Mouse (Mus musculus): ENCODE measurements around the gene Mdn1.

The Mdn1 gene

GRCm38 (mm10) chr4:32656918-32657662, at the start of gene Mdn1:
Mdn1 (plus strand) TSS chr4:32657119.
- in situ Hi-C loops (cut with MboI; ENCODE audit: low pct_unique_long_range_greater_than_20kb in 1 of 2, low sequenced_read_pairs in 2 of 2, unreplicated experiment in 1 of 2), result no loop called here

DNA sequence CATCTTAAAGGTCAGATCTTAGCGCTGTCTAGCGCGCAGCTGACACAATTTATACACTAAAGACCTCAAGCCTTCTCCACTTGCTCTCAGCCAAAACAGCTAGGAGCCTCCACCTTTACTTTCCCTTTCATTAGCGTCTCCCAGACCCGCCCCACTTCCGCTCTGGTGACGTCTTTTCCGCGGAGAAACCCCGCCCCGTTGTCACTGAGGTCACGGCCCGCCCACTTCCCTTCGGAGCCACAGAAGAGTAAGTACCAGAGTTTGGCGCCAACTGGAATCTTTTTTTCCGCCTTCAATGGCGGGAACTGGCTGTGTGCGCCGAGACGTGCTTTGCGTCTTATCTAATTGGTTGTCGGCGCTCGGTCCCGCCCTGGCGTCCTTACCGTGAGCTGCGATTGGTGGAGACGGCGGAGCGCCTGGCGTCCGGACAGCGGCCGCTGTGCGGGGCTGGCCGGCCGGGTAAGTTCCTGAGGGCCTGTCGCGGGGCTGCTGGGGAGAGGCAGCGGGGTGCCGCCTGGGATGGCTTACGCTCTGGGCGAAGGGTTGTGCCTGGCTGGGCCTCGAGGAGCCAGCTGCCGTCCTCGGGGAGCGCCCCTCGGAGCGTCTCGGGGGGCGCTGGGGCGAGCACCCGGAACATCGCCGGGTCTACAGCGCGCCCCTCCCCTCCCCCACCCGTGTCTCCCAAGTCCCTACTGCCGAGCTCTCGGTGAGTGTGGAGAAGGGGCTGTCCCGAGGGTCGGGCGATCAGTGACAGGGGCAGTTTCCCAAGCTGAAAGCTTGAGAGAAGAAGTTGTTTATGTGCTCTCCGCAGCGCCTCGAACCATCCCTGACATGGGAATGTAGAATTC, 41.7 kb upstream of the Mdn1 start, which contains the start of gene Casp8ap2:
Casp8ap2 (plus strand) TSS at position 418 of the 848 bp plus-strand sequence.
- in situ Hi-C loops (cut with MboI; ENCODE audit: low pct_unique_long_range_greater_than_20kb in 1 of 2, low sequenced_read_pairs in 2 of 2, unreplicated experiment in 1 of 2), result loop anchor here in 1 of 2 experiments (25.0 kb wide), 1 partner anchor 672 kb away; the partner anchor contains the start of gene Pnrc1

DNA sequence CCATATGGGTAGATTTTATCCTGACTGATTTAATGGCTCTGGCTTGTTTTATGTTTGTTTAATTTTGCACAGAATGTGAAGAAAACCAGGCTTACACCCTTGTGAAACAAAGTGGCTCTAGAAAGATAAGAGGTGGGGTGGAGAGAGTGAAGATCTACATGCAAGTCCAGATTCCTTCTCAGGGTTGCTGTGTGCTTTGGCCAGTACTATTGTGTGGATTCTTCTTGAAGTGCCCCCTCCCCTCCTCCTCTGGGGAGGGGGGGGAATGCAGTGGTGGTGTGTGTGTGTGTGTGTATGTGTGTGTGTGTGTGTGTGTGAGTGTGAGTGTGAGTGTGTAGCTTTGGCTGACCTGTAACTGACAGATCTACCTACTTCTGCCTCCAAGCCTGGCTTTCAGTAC, 35.3 kb upstream of the Mdn1 start:
- in situ Hi-C loops (cut with MboI; ENCODE audit: low pct_unique_long_range_greater_than_20kb in 1 of 2, low sequenced_read_pairs in 2 of 2, unreplicated experiment in 1 of 2), result loop anchor here in 1 of 2 experiments (25.0 kb wide), 1 partner anchor 666 kb away; the partner anchor contains the start of gene Pnrc1

DNA sequence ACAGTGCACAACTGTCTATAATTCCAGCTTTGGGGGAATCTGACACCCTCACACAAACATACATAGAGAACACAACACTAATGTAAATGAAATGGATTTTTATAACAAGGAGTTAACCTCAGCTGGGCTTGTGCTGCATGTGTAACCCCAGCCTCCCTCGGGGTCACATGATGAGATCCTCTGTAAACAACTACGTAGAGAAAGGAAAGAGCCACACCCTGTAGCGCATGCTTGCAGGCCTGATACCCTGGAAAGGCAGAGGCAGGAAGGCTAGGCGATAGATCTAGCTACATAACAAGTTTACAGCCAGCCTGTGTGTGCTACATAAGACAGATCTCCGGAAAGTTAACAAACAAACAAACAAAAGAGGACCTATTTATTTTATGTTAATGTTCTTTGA, 5.2 kb upstream of the Mdn1 start:
- in situ Hi-C loops (cut with MboI; ENCODE audit: low pct_unique_long_range_greater_than_20kb in 1 of 2, low sequenced_read_pairs in 2 of 2, unreplicated experiment in 1 of 2), result no loop called here

DNA sequence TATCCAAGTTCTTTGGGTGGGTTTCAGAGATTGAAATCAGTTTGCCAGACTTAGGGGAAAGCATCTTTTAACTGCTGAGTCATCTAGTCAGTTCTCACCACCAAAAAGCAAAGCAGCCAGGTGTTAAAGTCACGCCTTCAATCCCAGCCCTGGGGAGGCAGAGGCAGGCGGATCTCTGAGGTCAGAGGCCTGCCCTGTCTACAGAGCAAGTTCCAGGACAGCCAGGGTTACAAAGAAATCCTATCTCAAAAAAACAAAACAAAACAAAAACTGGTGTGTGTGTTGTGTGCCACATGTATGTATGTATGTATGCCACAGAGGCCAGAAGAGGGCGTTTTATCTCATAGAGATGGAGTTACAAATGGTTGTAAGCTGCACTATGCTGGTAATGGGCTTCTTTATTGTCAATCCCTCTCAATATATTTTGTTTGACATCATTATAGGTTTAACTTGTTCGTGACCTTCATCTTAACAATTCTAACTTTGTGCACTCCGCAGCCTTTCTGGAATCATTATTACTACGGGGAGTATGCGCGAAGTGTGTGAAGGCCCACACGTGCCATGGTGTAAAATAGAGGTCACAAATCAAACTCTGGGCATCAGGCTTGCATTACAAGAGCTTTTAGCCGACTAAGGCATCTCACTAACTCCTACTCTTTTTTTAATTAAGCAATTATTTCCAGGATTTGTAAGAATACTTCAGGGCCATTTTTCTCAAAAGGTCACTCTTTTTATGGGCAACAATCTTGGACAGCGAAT, 594 bp upstream of the Mdn1 start:
- in situ Hi-C loops (cut with MboI; ENCODE audit: low pct_unique_long_range_greater_than_20kb in 1 of 2, low sequenced_read_pairs in 2 of 2, unreplicated experiment in 1 of 2), result no loop called here

DNA sequence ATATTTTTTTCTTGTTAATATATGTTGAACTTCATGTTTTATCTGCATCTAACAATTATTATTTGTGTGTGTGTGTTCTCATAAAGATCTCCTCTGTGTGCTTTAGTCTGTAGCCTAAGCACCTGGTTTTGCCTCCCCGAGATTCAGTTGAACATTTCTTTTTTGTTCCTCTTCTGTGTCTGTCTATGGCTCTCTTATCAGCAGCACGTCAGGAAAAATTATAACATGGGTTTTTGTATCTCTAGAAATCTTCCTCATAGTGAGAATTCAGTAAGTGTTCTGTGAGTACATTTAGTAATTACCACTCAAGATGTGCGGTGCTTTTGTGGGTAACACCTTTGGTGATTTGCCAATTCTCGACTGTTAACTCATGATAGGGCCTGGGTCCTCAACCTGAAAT, 8.9 kb downstream of the Mdn1 start:
- in situ Hi-C loops (cut with MboI; ENCODE audit: low pct_unique_long_range_greater_than_20kb in 1 of 2, low sequenced_read_pairs in 2 of 2, unreplicated experiment in 1 of 2), result loop anchor here in 1 of 2 experiments (5.0 kb wide), 1 partner anchor 81 kb away; no protein-coding TSS in a partner anchor

GRCm38 (mm10) chr4:32668291-32668690, 11.4 kb downstream of the Mdn1 start:
- in situ Hi-C loops (cut with MboI; ENCODE audit: low pct_unique_long_range_greater_than_20kb in 1 of 2, low sequenced_read_pairs in 2 of 2, unreplicated experiment in 1 of 2), result loop anchor here in 1 of 2 experiments (5.0 kb wide), 1 partner anchor 79 kb away; no protein-coding TSS in a partner anchor

DNA sequence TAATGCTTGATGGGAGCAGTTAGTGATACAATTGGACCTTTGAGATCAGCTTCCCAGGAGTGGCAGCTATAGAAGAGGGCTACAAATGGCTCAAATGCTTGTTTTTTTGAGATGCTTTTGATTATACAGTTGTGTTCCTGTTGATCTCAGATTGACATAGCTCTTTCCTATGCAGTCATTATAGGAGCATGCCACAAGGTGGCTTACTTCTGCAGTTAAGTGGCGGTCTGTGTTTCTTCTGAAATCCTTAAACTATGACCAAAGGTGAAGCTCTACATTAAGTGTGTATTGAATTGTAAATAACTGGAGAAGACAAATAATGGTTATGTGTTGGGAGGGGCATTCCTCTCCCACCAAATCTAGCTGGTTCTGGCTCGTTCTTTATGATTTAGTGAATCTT, 12.9 kb downstream of the Mdn1 start:
- in situ Hi-C loops (cut with MboI; ENCODE audit: low pct_unique_long_range_greater_than_20kb in 1 of 2, low sequenced_read_pairs in 2 of 2, unreplicated experiment in 1 of 2), result loop anchor here in 1 of 2 experiments (5.0 kb wide), 1 partner anchor 77 kb away; no protein-coding TSS in a partner anchor

DNA sequence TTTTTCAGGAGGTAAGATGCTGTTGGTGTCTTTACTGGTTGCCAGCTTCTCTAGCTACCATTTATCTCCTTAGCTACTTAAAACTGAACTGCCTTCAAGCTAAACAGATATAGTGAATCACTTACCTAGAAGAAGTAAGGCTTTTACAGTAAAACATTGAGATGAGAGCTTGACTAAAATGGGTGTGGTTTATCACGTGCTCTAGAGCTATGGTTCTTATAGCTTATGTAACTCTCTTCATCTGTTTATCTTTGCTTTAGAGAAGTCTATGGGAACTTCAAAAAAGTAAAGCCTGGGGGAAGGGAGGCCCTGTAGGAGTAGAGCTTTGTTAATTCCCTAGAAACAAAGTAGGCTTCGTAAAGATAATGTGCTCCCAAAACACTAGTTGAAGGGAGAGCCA, 17.1 kb downstream of the Mdn1 start:
- in situ Hi-C loops (cut with MboI; ENCODE audit: low pct_unique_long_range_greater_than_20kb in 1 of 2, low sequenced_read_pairs in 2 of 2, unreplicated experiment in 1 of 2), result no loop called here

DNA sequence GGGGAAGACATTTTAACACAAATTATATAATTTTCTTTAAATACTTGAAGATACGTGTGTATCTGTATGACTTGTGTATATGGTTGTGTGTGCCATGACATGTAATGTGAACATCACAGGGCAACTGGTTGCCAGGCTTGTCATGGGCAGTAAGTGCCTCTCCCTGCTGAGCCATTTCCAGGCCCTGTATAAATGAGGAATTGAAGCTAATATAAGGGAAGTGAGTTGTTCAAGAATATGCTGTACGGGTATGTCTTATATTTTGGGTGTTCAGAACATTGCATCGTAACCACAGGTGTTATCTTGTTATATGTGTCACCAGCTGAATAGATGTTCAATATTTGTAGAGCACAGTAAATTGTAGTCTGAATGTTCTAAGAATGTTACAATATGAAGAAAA, 20.6 kb downstream of the Mdn1 start:
- in situ Hi-C loops (cut with MboI; ENCODE audit: low pct_unique_long_range_greater_than_20kb in 1 of 2, low sequenced_read_pairs in 2 of 2, unreplicated experiment in 1 of 2), result no loop called here

DNA sequence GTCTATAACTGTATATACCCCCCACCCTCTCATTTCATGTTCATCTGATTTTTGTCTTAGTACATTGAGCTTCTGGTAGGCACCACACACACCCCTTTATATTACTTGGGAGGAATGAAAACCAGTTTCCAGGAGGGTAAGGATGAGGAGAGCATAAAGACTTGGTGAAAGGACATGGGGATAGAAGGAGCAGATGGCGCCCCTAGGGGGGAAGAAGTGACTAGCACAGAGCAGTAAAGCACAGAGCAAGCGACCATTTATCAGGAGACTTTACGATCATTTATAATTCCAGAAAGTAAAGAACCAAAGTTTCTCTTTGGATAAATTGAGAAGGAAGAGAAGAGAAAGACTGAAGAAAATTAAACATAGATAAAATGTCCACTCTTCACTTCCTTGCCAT, 23.9 kb downstream of the Mdn1 start:
- in situ Hi-C loops (cut with MboI; ENCODE audit: low pct_unique_long_range_greater_than_20kb in 1 of 2, low sequenced_read_pairs in 2 of 2, unreplicated experiment in 1 of 2), result no loop called here

GRCm38 (mm10) chr4:32682471-32682870, 25.6 kb downstream of the Mdn1 start:
- in situ Hi-C loops (cut with MboI; ENCODE audit: low pct_unique_long_range_greater_than_20kb in 1 of 2, low sequenced_read_pairs in 2 of 2, unreplicated experiment in 1 of 2), result no loop called here

- in situ Hi-C loops (cut with MboI; ENCODE audit: low pct_unique_long_range_greater_than_20kb in 1 of 2, low sequenced_read_pairs in 2 of 2, unreplicated experiment in 1 of 2), result no loop called here
Measured at GRCm38 (mm10) chr4:32683061-32683582, 26.2 kb downstream of the Mdn1 start.

DNA sequence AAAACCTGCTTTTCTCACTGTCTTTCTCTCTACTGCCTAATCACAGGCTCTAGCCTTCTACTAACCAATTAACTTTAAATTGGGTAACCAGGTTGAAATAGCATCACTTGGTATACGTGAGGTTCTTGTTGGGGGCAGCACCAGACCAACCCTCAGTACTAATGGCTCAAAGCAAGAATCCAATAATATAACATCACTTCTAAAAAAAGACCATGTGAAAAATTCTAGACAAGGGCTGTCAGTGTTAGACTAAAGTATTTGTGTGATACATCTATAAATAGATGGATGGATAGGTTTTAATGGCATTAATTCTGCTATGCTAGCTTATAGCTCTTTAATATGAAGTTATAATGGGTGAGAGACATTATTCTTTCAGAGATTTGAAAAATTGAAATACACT, 60.8 kb downstream of the Mdn1 start:
- in situ Hi-C loops (cut with MboI; ENCODE audit: low pct_unique_long_range_greater_than_20kb in 1 of 2, low sequenced_read_pairs in 2 of 2, unreplicated experiment in 1 of 2), result no loop called here

DNA sequence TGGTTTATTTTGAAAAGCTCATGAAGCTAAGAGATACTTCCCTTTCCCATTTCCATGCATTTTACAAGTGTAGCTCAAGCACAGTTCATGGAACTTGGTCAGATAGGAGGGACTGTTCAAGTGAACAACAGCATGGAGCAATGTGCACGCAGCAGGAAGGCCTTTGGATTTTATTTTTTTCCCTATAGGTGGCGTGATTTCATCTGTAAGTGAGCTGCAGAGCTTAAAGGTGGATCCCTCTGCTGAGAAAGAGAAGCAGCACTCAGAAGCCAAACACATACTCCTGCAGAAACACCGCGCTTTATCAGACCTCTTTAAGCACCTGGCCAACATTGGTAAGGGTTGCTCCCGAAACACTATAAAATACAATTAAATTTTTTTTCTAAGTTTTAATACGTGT, 88.5 kb downstream of the Mdn1 start:
- in situ Hi-C loops (cut with MboI; ENCODE audit: low pct_unique_long_range_greater_than_20kb in 1 of 2, low sequenced_read_pairs in 2 of 2, unreplicated experiment in 1 of 2), result loop anchor here in 1 of 2 experiments (5.0 kb wide), 1 partner anchor 78 kb away; no protein-coding TSS in a partner anchor

GRCm38 (mm10) chr4:32748396-32748795, 91.5 kb downstream of the Mdn1 start:
- in situ Hi-C loops (cut with MboI; ENCODE audit: low pct_unique_long_range_greater_than_20kb in 1 of 2, low sequenced_read_pairs in 2 of 2, unreplicated experiment in 1 of 2), result loop anchor here in 1 of 2 experiments (5.0 kb wide), 1 partner anchor 81 kb away; no protein-coding TSS in a partner anchor

- in situ Hi-C loops (cut with MboI; ENCODE audit: low pct_unique_long_range_greater_than_20kb in 1 of 2, low sequenced_read_pairs in 2 of 2, unreplicated experiment in 1 of 2), result no loop called here
Measured at GRCm38 (mm10) chr4:32750711-32751110, 93.8 kb downstream of the Mdn1 start.

- in situ Hi-C loops (cut with MboI; ENCODE audit: low pct_unique_long_range_greater_than_20kb in 1 of 2, low sequenced_read_pairs in 2 of 2, unreplicated experiment in 1 of 2), result no loop called here
Measured at GRCm38 (mm10) chr4:32757430-32757829, 100.5 kb downstream of the Mdn1 start.

Measured in mouse embryonic stem cell (cell line).